Mouse (Mus musculus): Measurements from ENCODE around the gene Hoxa4.

The Hoxa4 gene

DNA sequence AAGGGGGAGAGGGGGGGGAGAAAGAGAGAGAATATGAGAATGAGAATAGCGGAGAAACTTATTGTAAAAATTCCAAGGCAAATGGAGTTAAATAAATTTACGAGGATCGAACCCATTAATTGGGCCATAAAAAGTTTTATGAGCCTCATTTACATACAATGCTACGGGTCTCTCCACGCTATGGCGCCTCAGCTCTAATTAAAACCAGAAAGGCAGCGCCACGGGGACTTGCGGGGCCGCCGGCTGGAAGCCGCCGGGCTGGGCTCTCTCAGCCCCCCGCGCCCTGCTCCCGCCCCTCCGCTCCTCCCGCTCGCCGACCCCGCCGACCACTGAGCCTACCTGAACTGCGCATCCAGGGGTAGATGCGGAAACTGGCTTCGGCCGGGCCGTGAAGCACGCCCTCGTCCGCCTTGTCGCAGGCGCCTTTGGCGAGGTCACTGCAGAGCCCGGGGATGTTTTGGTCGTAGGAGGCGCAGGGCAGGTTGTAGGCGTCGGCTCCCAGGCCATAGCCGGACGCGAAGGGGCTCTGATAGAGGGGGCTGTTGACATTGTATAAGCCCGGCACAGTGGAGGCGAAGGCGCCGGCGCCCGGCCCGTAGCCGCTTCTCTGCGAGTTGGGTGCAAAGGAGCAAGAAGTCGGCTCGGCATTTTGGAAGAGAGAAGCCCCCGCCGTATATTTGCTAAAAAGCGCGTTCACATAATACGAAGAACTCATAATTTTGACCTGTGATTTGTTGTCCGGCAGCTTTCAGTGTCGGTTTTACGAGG lies 25.3 kb upstream of the Hoxa4 start:
- no peak for DNase-seq (ENCODE audit: low spot score in 2 of 2)

DNA sequence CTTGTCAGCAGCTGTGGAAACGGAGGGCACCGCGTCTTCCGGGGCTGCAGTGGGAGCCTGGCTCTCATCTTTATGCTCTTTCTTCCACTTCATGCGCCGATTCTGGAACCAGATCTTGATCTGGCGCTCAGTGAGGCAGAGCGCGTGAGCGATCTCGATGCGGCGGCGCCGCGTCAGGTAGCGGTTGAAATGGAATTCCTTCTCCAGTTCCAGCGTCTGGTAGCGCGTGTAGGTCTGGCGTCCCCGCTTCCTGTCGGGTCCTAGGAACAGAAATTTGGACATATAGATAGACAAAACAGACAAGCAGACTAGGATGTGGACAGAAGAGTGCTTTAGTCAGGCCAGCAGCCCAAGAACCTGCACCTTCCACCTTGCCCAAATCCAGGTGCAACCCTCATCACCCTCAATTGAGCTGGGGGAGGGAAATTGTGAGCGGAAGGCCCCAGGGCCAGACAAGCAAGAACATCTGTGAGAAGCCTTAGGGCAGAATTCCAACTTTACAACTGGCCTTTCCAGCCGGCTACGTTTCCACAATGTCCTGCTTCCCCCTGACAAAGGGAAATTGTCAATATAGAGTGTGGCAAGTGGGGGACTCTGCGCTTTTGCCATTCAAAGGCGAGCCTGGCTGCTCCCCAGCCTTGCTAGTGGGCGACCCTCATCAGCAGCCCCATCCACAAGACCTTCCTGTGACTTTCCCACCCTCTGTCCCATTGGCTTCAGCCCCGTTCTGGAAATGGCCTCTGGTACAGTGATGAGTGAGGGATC lies 24.4 kb upstream of the Hoxa4 start:
- DNase-seq (ENCODE audit: low spot score in 2 of 2) = no peak

DNA sequence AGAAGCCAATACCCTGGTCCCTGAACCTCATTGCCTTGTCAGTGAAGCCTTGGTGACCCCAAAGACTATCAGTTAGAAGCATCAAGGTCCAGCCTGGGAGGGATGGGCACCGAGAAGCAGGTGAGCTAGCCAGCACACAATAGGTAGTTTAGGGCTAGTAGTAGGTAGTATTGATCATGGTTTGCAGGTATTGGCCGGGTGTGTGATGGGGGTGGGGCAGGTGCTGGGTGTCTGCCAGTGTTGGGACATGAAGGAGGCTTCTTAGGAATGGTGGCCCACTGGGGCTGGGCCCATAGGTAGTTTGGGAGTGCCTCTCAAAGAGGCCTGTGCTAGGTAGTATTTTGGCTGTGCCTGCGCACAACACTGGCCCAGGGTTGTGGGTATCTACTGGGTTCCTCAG lies 23.5 kb upstream of the Hoxa4 start:
- no peak for DNase-seq (ENCODE audit: low spot score in 2 of 2)

DNA sequence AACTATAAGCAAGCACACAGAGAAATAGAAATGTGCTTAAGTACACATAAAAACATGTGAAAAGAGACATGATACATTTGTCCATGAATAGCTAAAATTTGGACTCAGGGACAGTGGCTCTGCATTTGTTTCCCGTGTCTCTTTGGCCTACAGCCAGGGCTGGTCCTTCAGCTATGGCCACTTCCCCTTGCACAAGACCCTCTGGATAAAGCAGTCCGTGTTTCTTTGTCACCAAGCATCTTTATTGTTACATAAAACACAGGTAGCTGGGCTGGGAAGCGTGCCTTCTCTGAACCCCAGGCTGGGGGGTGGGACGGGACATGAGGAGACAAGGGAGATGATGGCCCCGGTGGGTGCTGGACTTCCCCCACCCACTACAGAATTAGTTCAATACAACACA lies 22.7 kb upstream of the Hoxa4 start:
- no peak for DNase-seq (ENCODE audit: low spot score in 2 of 2)

DNA sequence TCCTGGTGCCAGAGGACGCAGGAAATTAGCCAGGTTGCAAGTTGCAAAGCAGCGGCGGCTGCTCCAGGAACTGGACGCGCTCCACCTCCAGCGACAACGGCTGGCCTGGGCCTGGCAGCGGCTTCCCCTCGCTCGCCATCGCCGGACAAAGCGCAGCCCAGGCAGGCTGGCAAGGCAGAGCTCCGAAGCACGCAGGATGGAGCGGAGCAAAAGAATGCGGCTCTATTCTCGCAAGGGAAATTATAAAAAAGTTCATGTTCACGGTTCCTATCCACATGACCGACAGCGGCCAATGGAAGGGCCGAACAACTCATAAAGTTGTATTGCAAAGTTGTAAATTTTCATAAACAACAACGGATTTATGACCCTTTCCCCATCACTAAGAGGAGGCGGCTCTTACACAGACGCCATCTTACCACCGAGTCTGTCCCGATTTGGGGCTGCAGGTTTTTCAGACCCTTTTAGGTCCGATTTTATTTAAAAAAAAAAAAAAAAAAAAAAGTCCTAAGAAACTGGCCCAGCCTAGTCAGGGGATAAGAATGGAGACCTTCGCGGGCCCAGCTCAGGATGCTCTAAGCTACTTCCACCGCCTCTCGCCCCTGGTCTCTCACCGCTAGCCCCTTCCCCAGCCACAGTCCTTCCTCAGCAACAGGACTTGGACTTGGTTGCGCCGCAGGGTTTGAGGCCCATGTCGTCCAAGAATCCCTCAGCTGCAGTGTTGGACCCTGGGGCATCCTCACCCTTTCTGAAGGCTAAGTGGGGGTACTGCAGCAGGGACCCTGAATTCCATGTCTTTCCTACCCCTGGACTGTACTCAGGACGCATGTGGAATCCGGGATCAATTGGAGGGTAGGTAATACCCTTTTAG lies 21.8 kb upstream of the Hoxa4 start, which contains the start of the genes Hoxa3 and Gm28308:
Gene Hoxa3 (minus strand): TSS at position 218 of the 868 bp plus-strand sequence.
Gene Gm28308 (minus strand): TSS at position 221 of the 868 bp plus-strand sequence.
- DNase-seq (ENCODE audit: low spot score in 2 of 2) = no peak

DNA sequence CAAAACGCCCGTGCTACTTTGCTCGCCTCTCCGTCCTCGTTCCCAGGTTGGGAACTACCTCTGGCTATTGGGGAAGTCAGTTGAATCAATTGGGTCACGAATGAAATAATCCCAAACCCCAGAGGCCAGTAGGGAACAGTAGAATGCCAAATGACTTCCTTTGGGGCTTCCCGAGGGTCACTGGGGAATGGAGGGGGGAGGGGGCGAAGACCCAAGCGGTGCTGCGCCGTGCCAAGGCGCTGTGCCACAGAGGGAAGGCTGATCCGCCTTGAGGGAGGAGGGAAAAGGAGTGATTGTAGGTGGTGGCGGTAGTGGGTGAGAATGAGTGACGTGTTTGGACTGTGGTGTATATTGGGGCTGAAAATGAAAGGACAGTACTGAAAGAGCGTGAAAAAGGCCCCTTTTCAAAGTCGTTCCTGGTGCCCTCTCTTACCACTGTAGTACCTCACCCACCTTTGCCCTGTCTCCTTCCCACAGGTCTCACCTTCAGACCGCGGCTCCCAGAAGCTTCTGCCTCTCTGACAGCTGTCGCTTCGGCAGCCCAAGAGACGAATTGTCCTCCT lies 21.1 kb upstream of the Hoxa4 start:
- DNase-seq (ENCODE audit: low spot score in 2 of 2) = peak in 1 of 2 experiments; percentile 52

DNA sequence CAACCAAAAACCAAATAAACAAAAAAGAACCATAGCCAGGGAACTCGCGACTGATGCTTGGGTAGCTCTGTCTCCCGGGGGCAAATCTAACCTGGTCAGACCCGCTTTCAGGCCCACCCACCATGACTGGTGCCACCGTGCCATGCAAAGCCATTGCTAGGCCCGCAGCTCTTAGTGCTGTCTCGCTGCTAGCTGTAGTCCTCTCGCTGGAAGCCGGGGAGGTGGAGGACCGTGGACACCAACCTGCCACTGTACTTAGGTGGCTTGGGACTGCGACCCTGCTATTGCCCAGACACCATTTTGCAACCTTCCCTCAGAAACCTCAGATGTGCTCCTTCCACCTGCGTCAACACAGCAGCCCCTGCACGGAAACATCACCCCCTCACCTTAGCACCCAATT lies 20.4 kb upstream of the Hoxa4 start:
- no peak for DNase-seq (ENCODE audit: low spot score in 2 of 2)

DNA sequence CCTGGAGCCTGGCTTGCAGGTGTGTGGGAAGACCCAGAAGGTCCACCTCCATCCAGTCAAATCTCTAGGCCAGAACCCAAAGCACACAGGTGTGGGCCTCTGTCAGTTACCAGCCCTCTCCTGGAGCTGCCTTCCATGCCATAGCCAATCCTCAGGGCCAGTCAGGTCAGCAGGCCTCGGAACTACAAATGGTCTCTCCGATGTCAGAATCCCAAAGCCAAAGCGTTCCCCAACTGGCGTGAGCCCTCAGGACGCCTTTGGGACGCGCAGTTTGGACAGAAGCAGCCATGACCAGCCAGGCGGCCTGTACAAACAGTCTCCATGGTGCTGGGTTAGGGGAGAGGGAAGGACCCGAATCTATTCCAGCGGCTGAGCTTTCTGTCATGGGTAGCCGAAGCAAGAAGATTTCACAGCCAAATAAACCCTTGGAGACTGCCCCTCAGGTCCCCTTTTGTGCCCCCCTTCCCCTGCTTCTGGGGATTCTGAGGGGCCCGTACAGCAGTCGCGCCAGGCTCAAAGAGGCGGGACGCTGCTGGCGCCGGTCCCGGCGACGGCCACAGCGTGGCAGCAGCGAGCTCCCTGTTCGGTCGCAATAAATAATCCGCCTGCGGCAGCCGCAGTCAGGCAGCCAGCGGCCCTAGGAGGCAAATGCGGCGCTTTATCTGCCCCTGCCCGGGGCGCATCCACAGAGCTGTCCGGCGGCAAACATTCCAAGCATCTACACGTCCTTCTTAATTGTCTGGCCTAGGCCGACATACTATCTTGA lies 19.8 kb upstream of the Hoxa4 start:
- DNase-seq (ENCODE audit: low spot score in 2 of 2) = peak; percentile 55 to 65

DNA sequence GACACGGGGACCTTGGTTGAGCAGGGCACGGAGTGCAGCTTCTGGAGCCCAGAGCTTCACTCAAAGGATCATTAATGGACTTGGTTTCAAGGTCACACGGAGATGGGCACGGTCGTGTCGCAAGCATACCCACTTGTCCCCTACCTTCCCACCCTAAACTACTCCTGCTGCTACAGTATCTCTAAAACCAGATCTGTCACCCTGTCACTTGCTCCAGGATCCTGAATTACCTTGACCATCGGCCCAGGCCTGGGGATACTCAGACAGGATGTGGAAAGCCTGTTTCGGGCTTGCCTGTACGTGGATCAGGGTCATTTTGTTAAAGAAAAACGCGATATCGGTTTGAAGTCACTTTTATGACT lies 18.1 kb upstream of the Hoxa4 start:
- no peak for DNase-seq (ENCODE audit: low spot score in 2 of 2)

DNA sequence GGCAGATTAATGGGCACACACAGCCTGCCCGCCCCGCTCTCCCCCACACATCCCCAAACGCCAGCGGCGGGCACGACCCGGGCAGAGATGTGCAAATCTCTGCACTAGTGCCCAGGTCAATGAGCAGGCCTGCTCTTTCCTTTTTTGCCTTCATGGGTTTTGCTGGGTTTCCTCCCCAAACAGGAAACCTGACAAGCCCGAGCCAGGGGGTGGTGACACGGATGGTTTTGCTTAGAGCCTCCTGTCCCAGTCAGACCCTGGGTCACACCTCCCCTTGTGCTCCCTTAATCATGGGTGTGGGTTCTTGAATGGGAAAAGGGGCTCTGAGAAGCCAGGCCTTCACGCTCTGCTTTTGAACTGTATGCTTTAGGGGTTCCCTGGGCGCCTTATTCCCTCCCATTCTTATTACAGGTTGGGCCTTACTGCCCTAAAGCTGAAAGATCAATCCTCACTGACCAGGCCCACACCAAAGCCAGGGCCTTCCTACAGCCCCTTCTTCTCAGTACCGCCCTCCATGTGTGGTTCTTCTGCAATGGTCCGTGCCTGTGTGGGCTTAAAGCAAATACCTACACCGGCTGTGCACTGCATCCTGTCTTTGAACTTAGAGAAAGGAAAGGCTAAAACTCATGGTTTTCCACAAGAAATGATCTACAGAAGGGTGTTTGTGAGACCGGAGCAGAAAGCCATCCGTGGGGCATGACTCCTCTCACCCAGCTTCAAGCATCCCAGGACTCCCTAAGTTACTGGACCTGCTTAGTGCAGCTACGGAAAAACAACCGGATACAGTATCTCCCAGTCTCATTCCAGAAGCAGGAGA lies 17.5 kb upstream of the Hoxa4 start:
- no peak for DNase-seq (ENCODE audit: low spot score in 2 of 2)

DNA sequence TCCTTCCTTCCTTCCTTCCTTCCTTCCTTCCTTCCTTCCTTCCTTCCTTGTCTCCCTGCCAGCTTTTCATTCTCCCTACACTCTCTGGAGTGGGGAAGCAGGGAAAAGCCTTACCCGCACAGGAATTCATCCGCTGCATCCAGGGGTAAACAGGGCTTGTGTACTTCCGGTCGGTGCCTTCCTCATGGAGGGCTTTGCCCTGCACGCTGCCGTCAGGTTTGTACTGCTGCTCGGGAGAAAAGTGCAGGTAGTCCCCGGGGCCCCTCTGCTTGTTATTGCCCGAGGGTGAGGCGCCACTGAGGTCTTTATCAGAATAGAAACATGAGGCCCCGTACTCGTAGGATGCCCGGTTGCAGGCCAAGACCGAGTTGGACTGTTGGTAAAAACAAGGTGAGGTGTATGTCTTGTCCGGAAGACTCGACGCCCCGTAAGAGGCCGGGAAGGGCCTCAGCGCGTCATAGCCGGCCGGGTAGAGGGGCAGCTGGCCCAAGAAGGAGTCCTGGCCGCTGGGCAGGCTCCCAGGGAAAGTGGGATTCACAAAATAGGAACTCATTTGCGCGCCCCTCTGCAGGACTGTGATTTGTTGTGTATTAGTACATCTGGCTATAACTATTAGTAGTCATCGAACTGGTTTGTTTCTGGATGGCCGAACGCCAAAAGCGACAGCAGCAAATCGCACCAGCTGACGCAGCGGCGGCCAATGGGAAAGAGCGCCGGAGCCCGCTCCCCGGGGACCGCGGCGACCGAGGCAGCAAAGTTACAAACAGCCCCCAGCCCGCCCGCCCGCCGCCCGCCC lies 16.7 kb upstream of the Hoxa4 start, which contains the start of gene Hoxa6:
Gene Hoxa6 (minus strand): TSS at position 651 of the 796 bp plus-strand sequence.
- no peak for DNase-seq (ENCODE audit: low spot score in 2 of 2)

DNA sequence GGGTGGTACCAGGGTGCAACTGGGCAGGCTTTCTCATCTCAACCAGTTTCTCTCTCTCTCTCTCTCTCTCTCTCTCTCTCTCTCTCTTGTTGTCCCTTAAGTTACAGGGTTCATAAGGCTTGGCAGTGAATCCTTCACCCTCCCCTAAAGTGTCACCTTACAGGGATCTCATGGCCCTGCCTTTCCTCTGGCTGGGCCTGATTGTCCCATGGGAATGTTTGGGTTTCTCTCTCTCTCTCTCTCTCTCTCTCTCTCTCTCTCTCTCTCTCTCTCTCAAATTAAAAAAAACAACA lies 16.1 kb upstream of the Hoxa4 start:
- DNase-seq (ENCODE audit: low spot score in 2 of 2) = no peak

DNA sequence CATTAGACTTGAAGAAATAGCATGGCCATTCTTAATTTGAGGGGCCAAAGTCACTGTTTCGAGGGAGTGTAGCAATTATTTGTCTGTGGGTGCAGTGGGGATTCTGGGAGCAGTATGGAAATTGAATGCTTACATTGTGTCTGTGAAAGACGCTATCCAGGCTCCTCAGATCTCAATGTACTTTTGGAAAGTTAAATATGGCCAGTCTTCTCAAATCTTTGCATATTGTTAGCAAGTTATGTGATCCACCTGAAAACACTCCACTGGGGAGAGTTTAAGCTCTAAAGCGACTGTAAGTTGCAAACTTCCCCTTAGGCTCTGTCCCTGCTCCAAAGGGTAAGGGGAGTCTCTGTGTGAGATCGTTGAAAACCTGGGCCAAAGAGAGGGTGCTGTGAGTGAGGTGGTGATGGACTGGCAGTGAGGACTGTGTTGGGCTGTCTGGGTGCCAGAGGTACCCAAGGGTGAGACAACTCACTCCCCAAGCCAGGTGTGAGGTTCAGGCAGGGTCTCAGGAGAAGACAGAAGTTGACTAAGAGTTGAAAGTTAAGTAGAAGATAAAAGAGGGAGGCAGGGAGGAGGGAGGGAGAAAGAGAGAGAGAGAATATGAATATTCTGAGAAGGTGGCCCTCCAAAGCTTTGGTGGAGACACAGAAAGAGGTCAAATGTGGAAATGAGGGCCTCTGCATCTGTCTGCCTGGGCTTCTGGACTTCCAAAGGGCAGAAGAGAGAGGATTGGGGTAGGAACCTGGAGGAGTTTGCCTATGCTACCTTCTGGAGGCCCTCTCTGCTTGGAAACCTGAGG lies 15.5 kb upstream of the Hoxa4 start:
- no peak for DNase-seq (ENCODE audit: low spot score in 2 of 2)

DNA sequence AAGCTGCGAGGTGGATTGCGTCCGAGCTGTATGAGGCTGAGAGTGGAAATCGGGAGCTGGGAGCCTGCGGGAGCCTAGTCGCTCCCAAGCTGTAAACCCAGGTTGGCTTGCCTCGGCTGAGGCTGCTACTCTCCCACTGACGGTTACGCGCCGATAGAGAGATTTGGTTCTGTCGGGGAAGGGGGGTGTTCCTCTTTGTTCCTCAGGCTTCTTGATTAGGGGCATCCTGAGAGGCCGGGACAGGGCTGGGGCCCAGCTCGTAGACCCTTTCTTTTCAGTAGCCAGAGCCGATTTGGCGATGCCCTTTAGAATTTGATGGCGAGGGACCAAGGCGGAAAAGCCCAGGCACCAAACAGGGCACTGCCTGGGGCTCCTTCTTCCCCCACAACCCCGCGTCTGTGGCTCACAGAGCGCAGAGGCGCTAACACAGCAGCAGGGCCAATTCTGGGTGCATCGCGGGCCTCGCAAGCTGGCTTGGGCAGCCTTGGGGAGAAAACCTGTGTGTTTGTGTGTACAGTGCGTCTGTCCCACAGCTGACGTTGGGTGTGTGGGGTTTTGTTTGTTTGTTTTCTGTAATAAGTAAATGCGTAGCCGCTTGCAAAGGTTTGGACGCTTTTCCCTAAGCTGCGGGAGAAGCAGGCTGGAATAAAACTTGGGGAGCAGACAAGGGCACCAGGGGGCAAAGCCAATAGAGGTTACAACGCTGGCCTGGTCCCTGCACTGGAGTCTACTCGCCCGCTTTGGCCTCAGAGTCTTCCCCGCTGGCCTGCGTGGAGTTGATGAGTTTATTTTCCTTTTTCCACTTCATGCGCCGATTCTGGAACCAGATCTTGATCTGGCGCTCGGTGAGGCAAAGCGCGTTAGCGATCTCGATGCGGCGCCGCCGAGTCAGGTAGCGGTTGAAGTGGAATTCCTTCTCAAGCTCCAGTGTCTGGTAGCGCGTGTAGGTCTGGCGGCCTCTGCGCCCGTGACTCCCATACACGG lies 14.4 kb upstream of the Hoxa4 start:
- no peak for DNase-seq (ENCODE audit: low spot score in 2 of 2)

DNA sequence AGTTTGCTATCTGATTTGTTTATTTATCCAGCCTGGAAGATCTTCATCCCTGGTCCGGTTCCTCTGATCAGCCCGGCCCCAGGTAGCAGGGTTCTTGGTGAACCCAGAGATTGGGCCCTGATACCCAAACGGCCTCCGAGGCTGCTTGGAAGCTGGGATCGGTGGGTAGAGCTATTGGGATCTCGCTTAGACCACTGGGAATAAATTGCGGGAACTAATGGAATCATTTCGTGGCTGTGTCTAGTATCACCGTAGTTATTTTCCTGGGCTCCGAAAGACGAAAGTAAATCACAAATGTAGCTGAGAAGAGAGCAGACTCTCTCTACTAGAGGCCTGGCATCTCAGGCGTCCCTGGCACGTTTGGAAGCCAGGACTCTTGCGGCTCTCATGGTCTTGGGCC lies 13.7 kb upstream of the Hoxa4 start:
- DNase-seq (ENCODE audit: low spot score in 2 of 2) = no peak

DNA sequence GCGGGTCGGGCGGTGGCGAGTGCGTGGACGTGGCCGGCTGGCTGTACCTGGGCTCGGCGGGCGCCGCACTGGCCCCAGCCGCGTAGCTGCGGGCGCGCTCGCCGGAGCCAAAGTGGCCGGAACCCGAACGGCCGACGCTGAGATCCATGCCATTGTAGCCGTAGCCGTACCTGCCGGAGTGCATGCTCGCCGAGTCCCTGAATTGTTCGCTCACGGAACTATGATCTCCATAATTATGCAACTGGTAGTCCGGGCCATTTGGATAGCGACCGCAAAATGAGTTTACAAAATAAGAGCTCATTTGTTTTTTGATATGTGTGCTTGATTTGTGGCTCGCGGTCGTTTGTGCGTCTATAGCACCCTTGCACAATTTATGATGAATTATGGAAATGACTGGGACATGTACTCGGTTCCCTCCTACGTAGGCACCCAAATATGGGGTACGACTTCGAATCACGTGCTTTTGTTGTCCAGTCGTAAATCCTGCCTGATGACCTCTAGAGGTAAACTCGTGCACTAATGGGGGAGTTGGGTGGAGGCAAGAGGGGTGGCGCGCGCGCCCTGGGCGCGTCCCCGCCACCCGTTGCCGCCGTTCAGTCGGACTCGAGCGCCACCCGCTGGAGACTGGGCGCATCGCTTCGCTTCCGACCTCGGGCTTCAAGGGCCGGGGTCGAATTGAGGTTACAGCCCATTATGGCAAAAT lies 12.6 kb upstream of the Hoxa4 start, which contains the start of gene Hoxa5:
Gene Hoxa5 (minus strand): TSS at position 538 of the 703 bp plus-strand sequence.
- no peak for DNase-seq (ENCODE audit: low spot score in 2 of 2)

Measured in natural killer cell, adult 2 months (primary cell).